ENCODE assay signal across 14 mouse cellular contexts in the genomic region with DNA sequence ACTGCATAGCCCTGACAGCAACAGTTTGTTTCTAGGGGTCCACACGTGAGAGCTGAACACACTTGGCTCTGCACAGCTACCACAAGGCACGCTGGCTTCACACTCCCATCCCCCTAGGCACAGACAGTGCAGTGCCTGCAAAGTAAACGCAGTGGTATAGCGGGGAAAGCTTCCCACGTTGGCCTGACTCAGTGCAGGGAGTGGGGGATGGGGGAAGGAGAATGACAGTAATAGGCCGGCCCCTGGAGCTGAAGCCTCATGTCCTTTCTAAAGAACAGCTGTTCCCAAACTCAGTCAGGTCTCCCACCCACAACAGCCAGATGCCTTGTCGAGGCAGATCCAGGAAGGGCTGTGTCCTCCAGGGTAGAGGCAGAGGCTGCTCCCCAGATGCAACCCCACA. TPM values are rescaled to one million over a fixed set of nuclear protein-coding genes. Genes with fewer than 3 reads are reported as not detected.
DNase-seq lines count a peak whose midpoint lies in the region; ATAC-seq and TF ChIP-seq lines count a peak whose summit lies in the region.
"Had no signal": no experiment of that assay in that cellular context is flagged by ENCODE, and none has a peak within 500 bp of the region (broad histone marks: within the 10 kb centered on the region; RNA-seq: fewer than 3 reads in every experiment).

No protein-coding gene starts in this region.

- H3K4me1 ChIP-seq in intestine, embryonic 15.5 days (replicated peaks) = 0 out of 2 replicates have a peak, but pooled peaks cover 9% of the 10 kb centered on the region
- peaks cover 6% of the 10 kb centered on the region for H3K4me1 ChIP-seq in intestine, postnatal 0 days (replicated peaks; ENCODE audit: control insufficient read depth, insufficient read depth, low read length)
- no peaks in the 10 kb centered on the region for H3K4me1 ChIP-seq in midbrain, embryonic 11.5 days (ENCODE audit: control insufficient read depth, insufficient read depth, low read length)
- H3K4me1 ChIP-seq in midbrain, embryonic 15.5 days = peaks cover 12% of the 10 kb centered on the region
- peaks cover 9% of the 10 kb centered on the region for H3K4me1 ChIP-seq in intestine, embryonic 16.5 days (ENCODE audit: control insufficient read depth, insufficient read depth, low read length)

- no peak overlapping the region for H3K27ac ChIP-seq in intestine, embryonic 15.5 days
- no peak overlapping the region for H3K27ac ChIP-seq in intestine, postnatal 0 days (ENCODE audit: low read depth, low read length)
- no peak overlapping the region for H3K27ac ChIP-seq in midbrain, embryonic 11.5 days (ENCODE audit: low read depth, low read length)
- no peak overlapping the region for H3K27ac ChIP-seq in midbrain, embryonic 15.5 days
- no peak overlapping the region for H3K27ac ChIP-seq in intestine, embryonic 16.5 days (ENCODE audit: low read length)
- H3K27ac ChIP-seq: neural tube, embryonic 15.5 days had no signal

- H3K4me2 ChIP-seq in intestine, embryonic 15.5 days (replicated peaks) = no peak overlapping the region
- no peak overlapping the region for H3K4me2 ChIP-seq in intestine, postnatal 0 days (replicated peaks; ENCODE audit: low read depth)
- no peak overlapping the region for H3K4me2 ChIP-seq in midbrain, embryonic 11.5 days
- H3K4me2 ChIP-seq in midbrain, embryonic 15.5 days = no peak overlapping the region
- no peak overlapping the region for H3K4me2 ChIP-seq in intestine, embryonic 16.5 days (ENCODE audit: low read depth, low read length)
- H3K4me2 ChIP-seq: lung, embryonic 14.5 days; neural tube, embryonic 15.5 days had no signal

- no peak overlapping the region for H3K9ac ChIP-seq in intestine, embryonic 15.5 days
- no peak overlapping the region; the same call in 1 of the 2 replicates for H3K9ac ChIP-seq in intestine, postnatal 0 days (ENCODE audit: low read depth, low read length)
- no peak overlapping the region for H3K9ac ChIP-seq in midbrain, embryonic 11.5 days (ENCODE audit: low read length)
- no peak overlapping the region for H3K9ac ChIP-seq in midbrain, embryonic 15.5 days
- no peak overlapping the region for H3K9ac ChIP-seq in intestine, embryonic 16.5 days (ENCODE audit: low read depth, low read length)
- H3K9ac ChIP-seq: lung, embryonic 14.5 days; neural tube, embryonic 15.5 days had no signal

- no peaks in the 10 kb centered on the region for H3K9me3 ChIP-seq in intestine, embryonic 15.5 days
- H3K9me3 ChIP-seq in intestine, postnatal 0 days (ENCODE audit: control insufficient read depth) = no peaks in the 10 kb centered on the region
- no peaks in the 10 kb centered on the region for H3K9me3 ChIP-seq in midbrain, embryonic 11.5 days (ENCODE audit: control insufficient read depth, low read length)
- no peaks in the 10 kb centered on the region for H3K9me3 ChIP-seq in midbrain, embryonic 15.5 days
- no peaks in the 10 kb centered on the region for H3K9me3 ChIP-seq in intestine, embryonic 16.5 days (ENCODE audit: control insufficient read depth, low read length)
- H3K9me3 ChIP-seq: neural tube, embryonic 15.5 days had no signal

- TF ChIP-seq CTCF in intestine, postnatal 0 days (IDR thresholded peaks at IDR 0.05; ENCODE audit: low read depth) = no peak

- H3K4me3 ChIP-seq in intestine, embryonic 15.5 days (replicated peaks) = no peak overlapping the region
- no peak overlapping the region for H3K4me3 ChIP-seq in intestine, postnatal 0 days (ENCODE audit: low read depth, low read length)
- H3K4me3 ChIP-seq in midbrain, embryonic 11.5 days (ENCODE audit: low read depth, low read length) = no peak overlapping the region
- H3K4me3 ChIP-seq in midbrain, embryonic 15.5 days = no peak overlapping the region
- H3K4me3 ChIP-seq in intestine, embryonic 16.5 days (ENCODE audit: low read length) = no peak overlapping the region
- H3K4me3 ChIP-seq: neural tube, embryonic 15.5 days had no signal

- peaks cover 25% of the 10 kb centered on the region for H3K36me3 ChIP-seq in intestine, embryonic 15.5 days
- H3K36me3 ChIP-seq in intestine, postnatal 0 days (ENCODE audit: control insufficient read depth, insufficient read depth) = peaks cover 34% of the 10 kb centered on the region
- H3K36me3 ChIP-seq in midbrain, embryonic 11.5 days (ENCODE audit: control insufficient read depth, insufficient read depth, low read length) = peaks cover 10% of the 10 kb centered on the region
- H3K36me3 ChIP-seq in midbrain, embryonic 15.5 days (replicated peaks) = peaks cover 13% of the 10 kb centered on the region; the same call in 1 of the 2 replicates
- H3K36me3 ChIP-seq in intestine, embryonic 16.5 days (ENCODE audit: control insufficient read depth, insufficient read depth, low read length) = peaks cover 12% of the 10 kb centered on the region; the same call in 1 of the 2 replicates

- ATAC-seq in intestine, embryonic 15.5 days = 0 out of 2 replicates have a peak, but pooled peaks have one; percentile 14
- no peak for ATAC-seq in intestine, postnatal 0 days
- ATAC-seq in midbrain, embryonic 11.5 days (ENCODE audit: low FRiP score) = peak; percentile 34; the same call in 1 of the 2 replicates
- no peak for ATAC-seq in midbrain, embryonic 15.5 days (replicated peaks)
- 0 out of 2 replicates have a peak, but pooled peaks have one; percentile 8 for ATAC-seq in intestine, embryonic 16.5 days

- DNase-seq in embryo, embryonic 10.5 days (ENCODE audit: low spot score) = peak; percentile 19
- no peak for DNase-seq in embryo, embryonic 10 days (ENCODE audit: low spot score)
- no peak for DNase-seq in midbrain, embryonic 11.5 days (ENCODE audit: low spot score, missing footprints)
- DNase-seq in ovary, adult 18-20 months (ENCODE audit: low spot score) = no peak
- DNase-seq: adrenal gland, adult 8-10 months; cerebellum, postnatal 25 days; kidney, adult 8-10 months; lung, embryonic 14.5 days; midbrain, embryonic 14.5 days had no signal

- H3K27me3 ChIP-seq in intestine, embryonic 15.5 days (replicated peaks) = no peaks in the 10 kb centered on the region
- no peaks in the 10 kb centered on the region for H3K27me3 ChIP-seq in intestine, postnatal 0 days (replicated peaks; ENCODE audit: control insufficient read depth, insufficient read depth, low read length)
- H3K27me3 ChIP-seq in midbrain, embryonic 11.5 days (ENCODE audit: control insufficient read depth, insufficient read depth, low read length) = no peaks in the 10 kb centered on the region
- no peaks in the 10 kb centered on the region for H3K27me3 ChIP-seq in midbrain, embryonic 15.5 days (replicated peaks)
- H3K27me3 ChIP-seq in intestine, embryonic 16.5 days (replicated peaks; ENCODE audit: control insufficient read depth, insufficient read depth, low read length) = no peaks in the 10 kb centered on the region
- H3K27me3 ChIP-seq: neural tube, embryonic 15.5 days had no signal

- 35% methylated on average over 7 of the region's 7 CpGs for WGBS in intestine, embryonic 15.5 days
- 41% methylated on average over 7 of the region's 7 CpGs for WGBS in intestine, postnatal 0 days
- WGBS in midbrain, embryonic 11.5 days = 45% methylated on average over 7 of the region's 7 CpGs
- 39% methylated on average over 7 of the region's 7 CpGs for WGBS in midbrain, embryonic 15.5 days
- 35% methylated on average over 7 of the region's 7 CpGs for whole genome bisulfite sequencing in intestine, embryonic 16.5 days

RNA-seq across cellular contexts. Expression of a gene that starts 31.4 kb away (rescaled TPM):
- not detected in 2 replicates for polyA plus RNA-seq in intestine, embryonic 15.5 days (2015; fragmentation: Nextera tagmentation; extraction: Ambion mirVana)
- polyA plus RNA-seq in intestine, postnatal 0 days (2015; fragmentation: Nextera tagmentation; extraction: Ambion mirVana) = not detected in 2 replicates
- polyA plus RNA-seq in midbrain, embryonic 11.5 days (2014; fragmentation: Nextera tagmentation; extraction: Ambion mirVana) = not detected in 2 replicates
- not detected in 2 replicates for polyA plus RNA-seq in midbrain, embryonic 15.5 days (2015; fragmentation: Nextera tagmentation; extraction: Ambion mirVana)
- not detected in 2 replicates for polyA plus RNA-seq in intestine, embryonic 16.5 days (2015; fragmentation: Nextera tagmentation; extraction: Ambion mirVana)
- polyA plus RNA-seq: lung, embryonic 14.5 days; midbrain, embryonic 14.5 days; neural tube, embryonic 15.5 days had no signal

RNA-seq across cellular contexts. Expression of a gene that starts 46.6 kb away (rescaled TPM):
- 42.6 and 44.5 TPM in 2 replicates for polyA plus RNA-seq in intestine, embryonic 15.5 days (2015; fragmentation: Nextera tagmentation; extraction: Ambion mirVana)
- polyA plus RNA-seq in intestine, postnatal 0 days (2015; fragmentation: Nextera tagmentation; extraction: Ambion mirVana) = 34.9 and 35.9 TPM in 2 replicates
- 49.8 and 56.0 TPM in 2 replicates for polyA plus RNA-seq in midbrain, embryonic 11.5 days (2014; fragmentation: Nextera tagmentation; extraction: Ambion mirVana)
- 17.9 and 22.2 TPM in 2 replicates for polyA plus RNA-seq in midbrain, embryonic 15.5 days (2015; fragmentation: Nextera tagmentation; extraction: Ambion mirVana)
- 13.1 and 23.5 TPM in 2 replicates for polyA plus RNA-seq in intestine, embryonic 16.5 days (2015; fragmentation: Nextera tagmentation; extraction: Ambion mirVana)

Comparison
In these comparisons a context has a peak if more than half of its experiments do, and no peak if none do; other contexts are left out.
1. ATAC-seq: peak in intestine, embryonic 15.5 days (single experiment), midbrain, embryonic 11.5 days (single experiment) and intestine, embryonic 16.5 days (single experiment); none in intestine, postnatal 0 days (single experiment) and midbrain, embryonic 15.5 days (single experiment).